Comparison of ENCODE assay signal across 8 mouse cellular contexts in genomic region chr14:33247623-33248022, GRCm38 (mm10). TPM values are rescaled to one million over a fixed set of nuclear protein-coding genes. Genes with fewer than 3 reads are reported as not detected.
A peak's percentile ranks its signal among the peaks of the same experiment; 100 is the strongest.
DNase-seq lines count a peak whose midpoint lies in the region; ATAC-seq lines count a peak whose summit lies in the region.

No protein-coding gene starts in this region.

- 31% methylated on average over 11 of the region's 11 CpGs for WGBS in heart, embryonic 12.5 days
- WGBS in heart, embryonic 11.5 days (ENCODE audit: insufficient replicate concordance), result 21% methylated on average over 11 of the region's 11 CpGs
- 51% methylated on average over 11 of the region's 11 CpGs for WGBS in forebrain, embryonic 14.5 days

- H3K27ac ChIP-seq in heart, embryonic 12.5 days (ENCODE audit: poor library complexity, severe bottlenecking), result no peak overlapping the region
- H3K27ac ChIP-seq in heart, embryonic 11.5 days (ENCODE audit: low read depth, low read length), result no peak overlapping the region
- H3K27ac ChIP-seq in forebrain, embryonic 14.5 days (ENCODE audit: low read depth, low read length), result no peak overlapping the region

- no peak overlapping the region for H3K9ac ChIP-seq in heart, embryonic 12.5 days
- H3K9ac ChIP-seq in heart, embryonic 11.5 days (ENCODE audit: low read depth, low read length), result 0 out of 2 replicates have a peak overlapping the region, but pooled peaks have one; percentile 5
- no peak overlapping the region for H3K9ac ChIP-seq in forebrain, embryonic 14.5 days (ENCODE audit: low read length)

- no peak overlapping the region for H3K4me2 ChIP-seq in heart, embryonic 12.5 days
- no peak overlapping the region for H3K4me2 ChIP-seq in heart, embryonic 11.5 days
- H3K4me2 ChIP-seq in forebrain, embryonic 14.5 days (ENCODE audit: low read length), result no peak overlapping the region

- intact Hi-C loops in left cerebral cortex, postnatal 10 days (cut with DNase I), result no loop called here

- peaks cover 16% of the 10 kb centered on the region for H3K4me1 ChIP-seq in heart, embryonic 12.5 days (replicated peaks)
- peaks cover 8% of the 10 kb centered on the region for H3K4me1 ChIP-seq in heart, embryonic 11.5 days (ENCODE audit: control insufficient read depth, insufficient read depth, low read length)
- H3K4me1 ChIP-seq in forebrain, embryonic 14.5 days (ENCODE audit: control insufficient read depth, insufficient read depth, low read length), result peaks cover 5% of the 10 kb centered on the region

- DNase-seq in heart, adult 11 months, result peak; percentile 99
- DNase-seq in Muller cell, postnatal 12 days (ENCODE audit: inconsistent ontology term), result peak; percentile 92
- DNase-seq in embryo, embryonic 10 days (ENCODE audit: low spot score), result peak; percentile 66
- peak; percentile 17 to 76 for DNase-seq in left cerebral cortex, postnatal 10 days (ENCODE audit: extremely low spot score in 1 of 2, low spot score in 2 of 2)
- DNase-seq in mesoderm, embryonic 11.5 days (ENCODE audit: low read depth, low spot score), result peak; percentile 51
- DNase-seq in forebrain, embryonic 14.5 days (ENCODE audit: low spot score), result no peak

- H3K9me3 ChIP-seq in heart, embryonic 12.5 days (replicated peaks), result no peaks in the 10 kb centered on the region
- no peaks in the 10 kb centered on the region for H3K9me3 ChIP-seq in heart, embryonic 11.5 days (replicated peaks; ENCODE audit: control insufficient read depth, low read length)
- no peaks in the 10 kb centered on the region for H3K9me3 ChIP-seq in forebrain, embryonic 14.5 days (replicated peaks; ENCODE audit: control insufficient read depth, low read length)

- no peaks in the 10 kb centered on the region for H3K36me3 ChIP-seq in heart, embryonic 12.5 days
- H3K36me3 ChIP-seq in heart, embryonic 11.5 days (ENCODE audit: control insufficient read depth, insufficient read depth, low read length), result no peaks in the 10 kb centered on the region
- H3K36me3 ChIP-seq in forebrain, embryonic 14.5 days (ENCODE audit: control insufficient read depth, insufficient read depth, low read length), result no peaks in the 10 kb centered on the region

- peaks cover 31% of the 10 kb centered on the region for H3K27me3 ChIP-seq in heart, embryonic 12.5 days (replicated peaks)
- H3K27me3 ChIP-seq in heart, embryonic 11.5 days (ENCODE audit: control insufficient read depth, insufficient read depth, low read length), result peaks cover 22% of the 10 kb centered on the region
- H3K27me3 ChIP-seq in forebrain, embryonic 14.5 days (replicated peaks; ENCODE audit: control insufficient read depth, insufficient read depth, low read length), result no peaks in the 10 kb centered on the region

- ATAC-seq in heart, embryonic 12.5 days (ENCODE audit: insufficient number of reproducible peaks, low FRiP score), result no peak
- ATAC-seq in heart, embryonic 11.5 days (replicated peaks; ENCODE audit: insufficient number of reproducible peaks, low FRiP score, low TSS enrichment), result no peak
- ATAC-seq in forebrain, embryonic 14.5 days, result no peak

- H3K4me3 ChIP-seq in heart, embryonic 12.5 days, result no peak overlapping the region
- no peak overlapping the region for H3K4me3 ChIP-seq in heart, embryonic 11.5 days (ENCODE audit: low read depth, low read length)
- no peak overlapping the region for H3K4me3 ChIP-seq in forebrain, embryonic 14.5 days (ENCODE audit: low read depth, low read length)

RNA-seq across cellular contexts. Expression of gene Arhgap22, which starts 33.8 kb away (rescaled TPM):
- polyA plus RNA-seq in heart, embryonic 12.5 days (2016; fragmentation: Nextera tagmentation; extraction: Ambion mirVana), result 1.7 and 4.2 TPM in 2 replicates
- polyA plus RNA-seq in heart, embryonic 11.5 days (2014; fragmentation: Nextera tagmentation; extraction: Ambion mirVana), result 3.5 and 4.5 TPM in 2 replicates
- 1 to 10 TPM; 6.5 to 9.7 TPM for total RNA-seq in left cerebral cortex, postnatal 10 days (2021)
- 0.72 and 2.9 TPM in 2 replicates for polyA plus RNA-seq in forebrain, embryonic 14.5 days (2014; fragmentation: Nextera tagmentation; extraction: Ambion mirVana)
